Mouse (Mus musculus) hindbrain, postnatal 0 days (tissue): ENCODE data around the gene Ccdc159. TPM values are rescaled to one million over a fixed set of nuclear protein-coding genes. Genes with fewer than 3 reads are reported as not detected.

ENCODE experiments used
- ATAC-seq: fragments of 200-750 bp; cut with Nextera tagmentation; 2 replicates; pipeline ENCODE4 v1.8.0; 2017; ENCODE audit warnings: mild to moderate bottlenecking, moderate TSS enrichment, moderate library complexity
- DNase-seq: peaks from one replicate; pipeline ENCODE4 v3.0.0-alpha.2; 2015; ENCODE audit warnings: low spot score
- H3K27ac ChIP-seq: fragments of 300-500 bp; sonication (generic); 2 replicates; pipeline ENCODE4 v1.5.1; 2014; ENCODE audit warnings: mild to moderate bottlenecking
- H3K27me3 ChIP-seq: fragments of 300-500 bp; sonication (generic); 2 replicates; pipeline ENCODE4 v1.6.1; 2014; ENCODE audit warnings: low read length, mixed read lengths; ENCODE audit not compliant: insufficient read depth
- H3K36me3 ChIP-seq: fragments of 300-500 bp; sonication (generic); 2 replicates; pipeline ENCODE4 v1.6.1; 2014; ENCODE audit warnings: low read length, mixed read lengths; ENCODE audit not compliant: insufficient read depth
- H3K4me1 ChIP-seq: fragments of 300-500 bp; sonication (generic); 2 replicates; pipeline ENCODE4 v1.6.1; 2014; ENCODE audit warnings: antibody characterized with exemption, low read length, mixed read lengths; ENCODE audit not compliant: insufficient read depth
- H3K4me2 ChIP-seq: fragments of 300-500 bp; sonication (generic); 2 replicates; pipeline ENCODE4 v1.6.1; 2014; ENCODE audit warnings: low read depth, mild to moderate bottlenecking, low read length, moderate library complexity, mixed read lengths
- H3K4me3 ChIP-seq: fragments of 300-500 bp; sonication (generic); 2 replicates; pipeline ENCODE4 v1.5.1; 2014; ENCODE audit warnings: low read length
- H3K9ac ChIP-seq: fragments of 300-500 bp; sonication (generic); replicated peaks from 2 replicates; pipeline ENCODE4 v1.6.1; 2014; ENCODE audit warnings: mild to moderate bottlenecking, low read length, moderate library complexity, mixed read lengths
- H3K9me3 ChIP-seq: fragments of 300-500 bp; sonication (generic); 2 replicates; pipeline ENCODE4 v1.6.1; 2016; ENCODE audit warnings: low read length, mixed read lengths
- CTCF ChIP-seq: IDR thresholded peaks from 2 replicates; pipeline ENCODE4 v1.5.1; 2016; ENCODE audit warnings: antibody characterized with exemption, control low read depth, low read depth
- WGBS: fragments of 180-500 bp; shearing (Covaris S2); extraction: QIAGEN DNeasy Blood & Tissue Kit; methylation state at CpG from one replicate; pipeline ENCODE4 v1.1.7; 2014; 5-methylcytosine and 5-hydroxymethylcytosine counted together
- polyA plus RNA-seq: library from polyadenylated mRNA; unstranded; fragments of >200 nt; fragmentation: Nextera tagmentation; extraction: Ambion mirVana; gene quantifications from 2 replicates; pipeline ENCODE4 v1.2.1, GENCODE M21; 2015
- total RNA-seq: library from RNA; depleted of rRNA; stranded (reverse); fragments of >200 nt; gene quantifications from 2 replicates; pipeline ENCODE4 v1.2.3, GENCODE M21; 2014; rRNA removed

Ccdc159 gene
- total and polyA plus RNA-seq, 2 experiments from 2014 or later = 4.0 to 6.0 TPM

- Histone ChIP-seq H3K4me2 (no peak overlapping the region), H3K9me3 (no peaks in the 10 kb centered on the region), H3K4me3 (no peak overlapping the region), H3K36me3 (no peaks in the 10 kb centered on the region), H3K9ac (no peak overlapping the region), H3K27me3 (no peaks in the 10 kb centered on the region), H3K27ac (no peak overlapping the region), H3K4me1 (no peaks in the 10 kb centered on the region)
- TF ChIP-seq CTCF = no peak
- 61% methylated on average over 6 of the region's 6 CpGs for WGBS
- DNase-seq = no peak
- no peak for ATAC-seq
Observed at GRCm38 (mm10) chr9:21968883-21969282, 41.6 kb downstream of the Ccdc159 start.

GRCm38 (mm10) chr9:21969304-21969703 is 42.0 kb downstream of the Ccdc159 start:
- DNase-seq (no peak), ATAC-seq (no peak)
- H3K36me3 ChIP-seq = no peaks in the 10 kb centered on the region
- no peaks in the 10 kb centered on the region for H3K27me3 ChIP-seq
- TF ChIP-seq CTCF = no peak
- H3K27ac ChIP-seq = no peak overlapping the region
- no peaks in the 10 kb centered on the region for H3K9me3 ChIP-seq
- WGBS = 89% methylated on average over 4 of the region's 4 CpGs
- H3K4me1 ChIP-seq = no peaks in the 10 kb centered on the region
- no peak overlapping the region for H3K4me2 ChIP-seq
- no peak overlapping the region for H3K9ac ChIP-seq
- H3K4me3 ChIP-seq = no peak overlapping the region

GRCm38 (mm10) chr9:21976626-21977175 is 49.4 kb downstream of the Ccdc159 start:
- no peaks in the 10 kb centered on the region for H3K4me1 ChIP-seq
- H3K36me3 ChIP-seq = no peaks in the 10 kb centered on the region
- no peak overlapping the region for H3K27ac ChIP-seq
- no peak overlapping the region for H3K4me3 ChIP-seq
- H3K27me3 ChIP-seq = no peaks in the 10 kb centered on the region
- ATAC-seq = no peak
- no peak overlapping the region for H3K9ac ChIP-seq
- TF ChIP-seq CTCF = no peak
- no peaks in the 10 kb centered on the region for H3K9me3 ChIP-seq
- DNase-seq = no peak
- whole genome bisulfite sequencing = 78% methylated on average over 10 of the region's 10 CpGs
- H3K4me2 ChIP-seq = no peak overlapping the region

- Histone ChIP-seq H3K9ac (no peak overlapping the region), H3K4me2 (no peak overlapping the region), H3K4me3 (no peak overlapping the region), H3K27ac (no peak overlapping the region), H3K27me3 (no peaks in the 10 kb centered on the region), H3K4me1 (no peaks in the 10 kb centered on the region), H3K36me3 (no peaks in the 10 kb centered on the region), H3K9me3 (no peaks in the 10 kb centered on the region)
- no peak for TF ChIP-seq CTCF
- WGBS = 61% methylated on average over 5 of the region's 5 CpGs
- DNase-seq (no peak), ATAC-seq (0 out of 2 replicates have a peak, but pooled peaks have one; percentile 19)
Observed at GRCm38 (mm10) chr9:21977331-21977730, 50.1 kb downstream of the Ccdc159 start.

GRCm38 (mm10) chr9:21977972-21978371 is 50.7 kb downstream of the Ccdc159 start:
- DNase-seq (no peak), ATAC-seq (no peak)
- Histone ChIP-seq H3K9ac (no peak overlapping the region), H3K9me3 (no peaks in the 10 kb centered on the region), H3K4me2 (no peak overlapping the region), H3K27me3 (no peaks in the 10 kb centered on the region), H3K27ac (no peak overlapping the region), H3K4me1 (no peaks in the 10 kb centered on the region), H3K36me3 (no peaks in the 10 kb centered on the region), H3K4me3 (no peak overlapping the region)
- WGBS = 37% methylated on average over 2 of the region's 2 CpGs
- TF ChIP-seq CTCF = peak; percentile 65

- Histone ChIP-seq H3K9me3 (no peaks in the 10 kb centered on the region), H3K4me3 (no peak overlapping the region), H3K27me3 (no peaks in the 10 kb centered on the region), H3K27ac (no peak overlapping the region), H3K4me1 (no peaks in the 10 kb centered on the region), H3K9ac (no peak overlapping the region), H3K4me2 (no peak overlapping the region), H3K36me3 (no peaks in the 10 kb centered on the region)
- DNase-seq (no peak), ATAC-seq (no peak)
- WGBS = 90% methylated on average over 4 of the region's 4 CpGs
- no peak for TF ChIP-seq CTCF
Observed at GRCm38 (mm10) chr9:21978398-21979128, 51.3 kb downstream of the Ccdc159 start.

- Histone ChIP-seq H3K4me3 (no peak overlapping the region), H3K4me2 (no peak overlapping the region), H3K27me3 (peaks cover 9% of the 10 kb centered on the region), H3K9me3 (no peaks in the 10 kb centered on the region), H3K27ac (no peak overlapping the region), H3K9ac (no peak overlapping the region), H3K4me1 (peaks cover 11% of the 10 kb centered on the region), H3K36me3 (no peaks in the 10 kb centered on the region)
- TF ChIP-seq CTCF = no peak
- ATAC-seq = no peak
- 31% methylated on average over 3 of the region's 3 CpGs for WGBS
- DNase-seq = no peak
Observed at GRCm38 (mm10) chr9:21983911-21984310, 56.6 kb downstream of the Ccdc159 start.

Other genes starting within 250 kb of the Ccdc159 start
- gene Ldlr, start 204.0 kb upstream of the Ccdc159 start, total RNA-seq = 20.6 and 28.4 TPM in 2 replicates
- 10.7 and 10.9 TPM in 2 replicates for gene Ldlr, start 204.0 kb upstream of the Ccdc159 start, polyA plus RNA-seq
- 20.3 and 31.1 TPM in 2 replicates for gene Spc24, start 167.2 kb upstream of the Ccdc159 start, total RNA-seq
- 26.2 and 27.1 TPM in 2 replicates for gene Spc24, start 167.2 kb upstream of the Ccdc159 start, polyA plus RNA-seq
- gene Kank2, start 128.7 kb upstream of the Ccdc159 start, total RNA-seq = 15.6 and 19.1 TPM in 2 replicates
- gene Kank2, start 128.7 kb upstream of the Ccdc159 start, polyA plus RNA-seq = 3.1 and 3.4 TPM in 2 replicates
- not detected in 2 replicates for gene Angptl8, start 92.0 kb upstream of the Ccdc159 start, total RNA-seq
- 0.34 and 0.57 TPM in 2 replicates for gene Angptl8, start 92.0 kb upstream of the Ccdc159 start, polyA plus RNA-seq
- 15.6 and 20.6 TPM in 2 replicates for gene Dock6, start 74.8 kb upstream of the Ccdc159 start, total RNA-seq
- gene Dock6, start 74.8 kb upstream of the Ccdc159 start, polyA plus RNA-seq = 11.5 and 11.7 TPM in 2 replicates
- gene Rab3d, start 9.3 kb upstream of the Ccdc159 start, total RNA-seq = 23.1 and 28.6 TPM in 2 replicates
- 20.3 and 21.6 TPM in 2 replicates for gene Rab3d, start 9.3 kb upstream of the Ccdc159 start, polyA plus RNA-seq
- gene Tmem205, start 85 bp downstream of the Ccdc159 start, total RNA-seq = 34.9 and 52.0 TPM in 2 replicates
- 56.2 and 56.3 TPM in 2 replicates for gene Tmem205, start 85 bp downstream of the Ccdc159 start, polyA plus RNA-seq
- gene Plppr2, start 9.6 kb downstream of the Ccdc159 start, total RNA-seq = 147 and 151 TPM in 2 replicates
- 85.6 and 95.2 TPM in 2 replicates for gene Plppr2, start 9.6 kb downstream of the Ccdc159 start, polyA plus RNA-seq
- 27.8 and 35.8 TPM in 2 replicates for gene Swsap1, start 28.3 kb downstream of the Ccdc159 start, total RNA-seq
- gene Swsap1, start 28.3 kb downstream of the Ccdc159 start, polyA plus RNA-seq = 8.0 and 9.0 TPM in 2 replicates
- 0.89 and 1.7 TPM in 2 replicates for gene Epor, start 36.0 kb downstream of the Ccdc159 start, total RNA-seq
- 2.3 TPM in 2 replicates for gene Epor, start 36.0 kb downstream of the Ccdc159 start, polyA plus RNA-seq
- gene Rgl3, start 62.0 kb downstream of the Ccdc159 start, total RNA-seq = 4.2 and 5.1 TPM in 2 replicates
- gene Rgl3, start 62.0 kb downstream of the Ccdc159 start, polyA plus RNA-seq = 2.5 and 3.5 TPM in 2 replicates
- gene Ccdc151, start 75.2 kb downstream of the Ccdc159 start, total RNA-seq = 3.3 and 6.0 TPM in 2 replicates
- gene Ccdc151, start 75.2 kb downstream of the Ccdc159 start, polyA plus RNA-seq = 4.2 and 4.6 TPM in 2 replicates
- gene Prkcsh, start 75.3 kb downstream of the Ccdc159 start, total RNA-seq = 84.9 and 89.7 TPM in 2 replicates
- 67.5 and 69.7 TPM in 2 replicates for gene Prkcsh, start 75.3 kb downstream of the Ccdc159 start, polyA plus RNA-seq
- gene Elavl3, start 124.6 kb downstream of the Ccdc159 start, total RNA-seq = 192 and 204 TPM in 2 replicates
- gene Elavl3, start 124.6 kb downstream of the Ccdc159 start, polyA plus RNA-seq = 69.9 and 71.7 TPM in 2 replicates
- gene Gm49318, start 143.8 kb downstream of the Ccdc159 start, total RNA-seq = not detected in 2 replicates
- gene Gm49318, start 143.8 kb downstream of the Ccdc159 start, polyA plus RNA-seq = not detected in 2 replicates
- gene Zfp653, start 143.9 kb downstream of the Ccdc159 start, total RNA-seq = 28.8 and 30.0 TPM in 2 replicates
- gene Zfp653, start 143.9 kb downstream of the Ccdc159 start, polyA plus RNA-seq = 12.8 and 13.2 TPM in 2 replicates
- gene Ecsit, start 158.0 kb downstream of the Ccdc159 start, total RNA-seq = 59.9 and 68.8 TPM in 2 replicates
- gene Ecsit, start 158.0 kb downstream of the Ccdc159 start, polyA plus RNA-seq = 51.0 and 56.0 TPM in 2 replicates
- gene Cnn1, start 171.7 kb downstream of the Ccdc159 start, total RNA-seq = 0.40 and 0.52 TPM in 2 replicates
- 0.66 and 1.1 TPM in 2 replicates for gene Cnn1, start 171.7 kb downstream of the Ccdc159 start, polyA plus RNA-seq
- 142 and 165 TPM in 2 replicates for gene Elof1, start 189.7 kb downstream of the Ccdc159 start, total RNA-seq
- gene Elof1, start 189.7 kb downstream of the Ccdc159 start, polyA plus RNA-seq = 171 and 178 TPM in 2 replicates
- 0.18 and 1.8 TPM in 2 replicates for gene Acp5, start 208.2 kb downstream of the Ccdc159 start, total RNA-seq
- gene Acp5, start 208.2 kb downstream of the Ccdc159 start, polyA plus RNA-seq = 0.63 and 1.2 TPM in 2 replicates
- gene Pigyl, start 229.4 kb downstream of the Ccdc159 start, total RNA-seq = 20.5 and 37.1 TPM in 2 replicates
- 109 and 111 TPM in 2 replicates for gene Pigyl, start 229.4 kb downstream of the Ccdc159 start, polyA plus RNA-seq